Mouse (Mus musculus) kidney, embryonic 15.5 days (tissue): ENCODE results near the gene Exoc6b. TPM values are rescaled to one million over a fixed set of nuclear protein-coding genes. Genes with fewer than 3 reads are reported as not detected.

Experiments
- ATAC-seq: fragments of 200-750 bp; cut with Nextera tagmentation; replicated peaks from 2 replicates; pipeline ENCODE4 v1.8.0; 2017; ENCODE audit warnings: moderate TSS enrichment; ENCODE audit not compliant: low FRiP score
- H3K27ac ChIP-seq: fragments of 300-500 bp; sonication (generic); 2 replicates; pipeline ENCODE4 v1.5.1; 2015; ENCODE audit warnings: mild to moderate bottlenecking, inconsistent platforms
- H3K27me3 ChIP-seq: fragments of 300-500 bp; sonication (generic); 2 replicates; pipeline ENCODE4 v1.6.1; 2015; ENCODE audit warnings: inconsistent platforms
- H3K36me3 ChIP-seq: fragments of 300-500 bp; sonication (generic); 2 replicates; pipeline ENCODE4 v1.6.1; 2015; ENCODE audit warnings: inconsistent platforms
- H3K4me1 ChIP-seq: fragments of 300-500 bp; sonication (generic); 2 replicates; pipeline ENCODE4 v1.6.1; 2015; ENCODE audit warnings: inconsistent platforms
- H3K4me2 ChIP-seq: fragments of 300-500 bp; sonication (generic); 2 replicates; pipeline ENCODE4 v1.6.1; 2015; ENCODE audit warnings: moderate library complexity, mild to moderate bottlenecking, inconsistent platforms
- H3K4me3 ChIP-seq: fragments of 300-500 bp; sonication (generic); replicated peaks from 2 replicates; pipeline ENCODE4 v1.5.1; 2015; ENCODE audit warnings: mild to moderate bottlenecking, inconsistent platforms
- H3K9ac ChIP-seq: fragments of 300-500 bp; sonication (generic); 2 replicates; pipeline ENCODE4 v1.6.1; 2015; ENCODE audit warnings: mild to moderate bottlenecking, inconsistent platforms
- H3K9me3 ChIP-seq: fragments of 300-500 bp; sonication (generic); replicated peaks from 2 replicates; pipeline ENCODE4 v1.6.1; 2016; ENCODE audit warnings: inconsistent platforms
- WGBS: fragments of 180-500 bp; shearing (Covaris S2); methylation state at CpG from one replicate; pipeline ENCODE4 v1.1.7; 2015; ENCODE audit warnings: mixed read lengths; 5-methylcytosine and 5-hydroxymethylcytosine counted together
- polyA plus RNA-seq: library from polyadenylated mRNA; unstranded; fragments of >200 nt; fragmentation: Nextera tagmentation; extraction: Ambion mirVana; gene quantifications from 2 replicates; pipeline ENCODE4 v1.2.1, GENCODE M21; 2015

The Exoc6b gene
- polyA plus RNA-seq, 1 experiment from 2014 or later = 27.7 TPM

GRCm38 (mm10) chr6:85051109-85051508, 18.2 kb downstream of the Exoc6b start:
- no peaks in the 10 kb centered on the region for H3K36me3 ChIP-seq
- H3K9ac ChIP-seq = no peak overlapping the region
- no peak overlapping the region for H3K27ac ChIP-seq
- no peak for ATAC-seq
- no peaks in the 10 kb centered on the region for H3K4me1 ChIP-seq
- no peaks in the 10 kb centered on the region for H3K27me3 ChIP-seq
- H3K9me3 ChIP-seq = no peaks in the 10 kb centered on the region
- H3K4me3 ChIP-seq = no peak overlapping the region
- no peak overlapping the region for H3K4me2 ChIP-seq
- WGBS = 81% methylated on average over 4 of the region's 4 CpGs

- H3K27me3 ChIP-seq = no peaks in the 10 kb centered on the region
- no peak for ATAC-seq
- WGBS = 84% methylated on average over 3 of the region's 3 CpGs
- H3K27ac ChIP-seq = no peak overlapping the region
- H3K9ac ChIP-seq = no peak overlapping the region
- H3K4me3 ChIP-seq = no peak overlapping the region
- H3K4me1 ChIP-seq = no peaks in the 10 kb centered on the region
- no peak overlapping the region for H3K4me2 ChIP-seq
- H3K36me3 ChIP-seq = no peaks in the 10 kb centered on the region
- H3K9me3 ChIP-seq = no peaks in the 10 kb centered on the region
These were observed 22.8 kb downstream of the Exoc6b start for GRCm38 (mm10) chr6:85046531-85046930.

GRCm38 (mm10) chr6:85044621-85045152, 24.6 kb downstream of the Exoc6b start:
- 62% methylated on average over 4 of the region's 4 CpGs for whole genome bisulfite sequencing
- H3K9ac ChIP-seq = no peak overlapping the region
- no peaks in the 10 kb centered on the region for H3K4me1 ChIP-seq
- no peaks in the 10 kb centered on the region for H3K36me3 ChIP-seq
- H3K27ac ChIP-seq = no peak overlapping the region
- H3K27me3 ChIP-seq = no peaks in the 10 kb centered on the region
- H3K9me3 ChIP-seq = no peaks in the 10 kb centered on the region
- no peak for ATAC-seq
- H3K4me3 ChIP-seq = no peak overlapping the region
- no peak overlapping the region for H3K4me2 ChIP-seq

DNA sequence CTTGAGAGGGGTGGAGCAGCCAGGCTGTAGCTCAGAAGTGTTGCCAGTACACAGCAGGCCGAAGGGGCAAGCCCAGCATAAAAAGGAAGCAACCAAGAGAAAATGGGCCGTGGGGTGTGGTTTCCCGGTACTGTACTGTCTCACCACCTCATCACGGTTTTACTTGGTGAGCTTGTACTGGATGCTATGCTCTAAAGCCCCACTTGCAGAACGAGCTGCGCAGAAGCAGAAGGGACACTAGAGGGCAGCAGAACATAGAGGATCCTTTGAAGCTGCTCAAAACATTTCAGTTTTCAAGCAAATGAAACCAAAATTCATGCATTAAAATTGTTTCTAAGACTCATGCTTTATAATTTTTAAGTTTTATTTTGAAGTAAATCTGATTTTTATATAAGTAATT, 31.6 kb downstream of the Exoc6b start:
- H3K27me3 ChIP-seq = no peaks in the 10 kb centered on the region
- no peak for ATAC-seq
- no peak overlapping the region for H3K9ac ChIP-seq
- H3K9me3 ChIP-seq = no peaks in the 10 kb centered on the region
- H3K36me3 ChIP-seq = no peaks in the 10 kb centered on the region
- H3K4me2 ChIP-seq = no peak overlapping the region
- H3K4me3 ChIP-seq = no peak overlapping the region
- H3K27ac ChIP-seq = no peak overlapping the region
- WGBS = 7% methylated on average over 6 of the region's 6 CpGs
- no peaks in the 10 kb centered on the region for H3K4me1 ChIP-seq

DNA sequence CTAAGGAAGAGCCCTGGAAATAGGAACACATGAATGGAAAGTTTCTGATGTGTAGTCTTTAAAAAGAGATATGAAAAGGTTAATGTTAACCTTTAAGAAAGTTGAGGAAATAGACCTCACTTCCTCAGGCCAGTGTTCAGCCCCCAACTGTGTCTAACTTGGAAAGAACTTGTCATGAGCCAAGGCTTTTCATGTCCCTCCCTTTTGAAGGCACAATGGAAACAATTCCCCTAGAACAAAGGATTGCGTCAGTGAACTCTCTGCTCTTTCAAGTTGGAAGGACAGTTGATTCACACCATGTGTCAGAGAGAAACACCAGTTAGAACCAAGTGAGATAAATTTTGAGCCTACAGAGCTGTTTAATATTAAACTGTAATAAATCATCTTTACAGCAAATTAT, 39.6 kb downstream of the Exoc6b start:
- no peak overlapping the region for H3K4me2 ChIP-seq

DNA sequence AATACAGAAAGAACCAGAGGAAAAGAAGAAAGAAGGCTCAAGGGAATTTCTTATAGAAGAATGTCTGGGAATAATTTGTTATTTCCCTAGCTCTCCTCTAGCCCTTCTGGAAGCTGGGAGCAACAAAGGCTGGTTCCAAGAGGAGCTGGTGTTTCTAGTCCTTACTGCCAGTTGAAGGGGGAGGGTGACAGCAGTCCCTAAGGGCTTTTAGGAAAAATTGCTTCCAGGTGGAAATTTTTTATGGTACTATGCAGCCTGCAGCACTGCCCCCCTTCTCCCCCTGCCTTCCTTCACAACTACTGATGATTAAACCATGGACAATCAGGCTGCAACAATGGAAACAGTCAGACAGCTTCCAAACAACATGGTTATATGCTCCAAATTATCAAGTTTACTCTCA, 44.9 kb downstream of the Exoc6b start:
- Histone ChIP-seq H3K27me3 (no peaks in the 10 kb centered on the region), H3K9ac (no peak overlapping the region), H3K4me3 (no peak overlapping the region), H3K4me1 (no peaks in the 10 kb centered on the region), H3K9me3 (no peaks in the 10 kb centered on the region), H3K4me2 (no peak overlapping the region), H3K27ac (no peak overlapping the region), H3K36me3 (no peaks in the 10 kb centered on the region)
- ATAC-seq = no peak

More for the DNA sequence above, 39.6 kb downstream of the Exoc6b start:
- no peak overlapping the region for H3K9ac ChIP-seq
- no peaks in the 10 kb centered on the region for H3K9me3 ChIP-seq
- 63% methylated on average over 1 of the region's 1 CpGs for WGBS
- ATAC-seq = no peak
- no peaks in the 10 kb centered on the region for H3K36me3 ChIP-seq
- no peaks in the 10 kb centered on the region for H3K4me1 ChIP-seq
- no peaks in the 10 kb centered on the region for H3K27me3 ChIP-seq
- H3K4me3 ChIP-seq = no peak overlapping the region
- H3K27ac ChIP-seq = no peak overlapping the region

DNA sequence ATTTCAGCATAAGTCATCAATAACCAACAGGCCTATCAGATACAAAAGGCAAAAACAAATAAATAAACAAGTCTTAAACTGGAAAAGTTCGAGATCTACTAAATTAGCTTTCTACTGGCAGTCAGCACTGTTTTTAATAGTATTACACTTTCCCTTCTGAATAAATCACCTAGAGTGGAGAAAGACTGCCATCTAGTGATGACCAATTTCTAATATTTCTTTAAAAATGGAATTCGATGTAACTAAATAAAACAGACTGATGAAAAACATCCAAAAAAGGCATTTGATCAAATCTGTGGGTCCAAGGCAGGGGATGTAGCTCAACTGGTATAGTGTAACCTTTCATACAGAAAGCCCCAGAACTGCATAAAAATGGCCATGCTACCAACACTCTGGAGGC, 52.3 kb downstream of the Exoc6b start:
- Histone ChIP-seq H3K27me3 (no peaks in the 10 kb centered on the region), H3K27ac (no peak overlapping the region), H3K4me2 (no peak overlapping the region), H3K9me3 (no peaks in the 10 kb centered on the region), H3K4me1 (no peaks in the 10 kb centered on the region), H3K9ac (no peak overlapping the region), H3K4me3 (no peak overlapping the region), H3K36me3 (no peaks in the 10 kb centered on the region)
- no peak for ATAC-seq
- WGBS = 32% methylated on average over 2 of the region's 2 CpGs

- H3K9ac ChIP-seq = no peak overlapping the region
- H3K27me3 ChIP-seq = no peaks in the 10 kb centered on the region
- H3K9me3 ChIP-seq = no peaks in the 10 kb centered on the region
- WGBS = 86% methylated on average over 2 of the region's 2 CpGs
- no peak overlapping the region for H3K4me2 ChIP-seq
- no peaks in the 10 kb centered on the region for H3K36me3 ChIP-seq
- H3K4me1 ChIP-seq = no peaks in the 10 kb centered on the region
- ATAC-seq = no peak
- H3K27ac ChIP-seq = no peak overlapping the region
- H3K4me3 ChIP-seq = no peak overlapping the region
These were observed 55.4 kb downstream of the Exoc6b start for GRCm38 (mm10) chr6:85013906-85014305.

- Histone ChIP-seq H3K9ac (no peak overlapping the region), H3K4me2 (no peak overlapping the region), H3K27me3 (no peaks in the 10 kb centered on the region), H3K4me1 (no peaks in the 10 kb centered on the region), H3K4me3 (no peak overlapping the region), H3K36me3 (no peaks in the 10 kb centered on the region), H3K9me3 (no peaks in the 10 kb centered on the region), H3K27ac (no peak overlapping the region)
- ATAC-seq = no peak
- WGBS = 71% methylated on average over 2 of the region's 2 CpGs
These were observed 58.9 kb downstream of the Exoc6b start for GRCm38 (mm10) chr6:85010397-85010796.

DNA sequence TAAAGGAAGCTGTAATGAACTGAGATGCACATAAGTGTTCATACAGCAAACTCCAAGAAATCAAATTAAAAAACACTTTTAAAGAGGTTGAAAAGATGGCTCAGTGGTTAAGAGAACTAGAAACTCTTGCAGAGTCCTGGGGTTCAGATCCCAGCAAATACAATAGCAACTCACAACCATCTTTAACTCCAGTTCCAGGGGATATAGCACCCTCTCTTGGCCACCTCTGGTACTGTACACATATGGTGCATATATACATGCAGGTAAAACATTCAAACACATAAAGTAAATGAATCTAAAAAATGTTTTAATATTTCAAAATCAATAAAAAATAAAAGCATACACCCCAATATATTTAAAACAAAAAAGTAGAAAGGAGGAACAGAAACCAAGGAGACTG, 73.9 kb downstream of the Exoc6b start:
- H3K36me3 ChIP-seq = 0 out of 2 replicates have a peak, but pooled peaks cover 3% of the 10 kb centered on the region
- no peaks in the 10 kb centered on the region for H3K4me1 ChIP-seq
- no peak overlapping the region for H3K27ac ChIP-seq
- H3K27me3 ChIP-seq = no peaks in the 10 kb centered on the region
- H3K4me3 ChIP-seq = no peak overlapping the region
- no peak overlapping the region for H3K4me2 ChIP-seq
- no peak overlapping the region for H3K9ac ChIP-seq
- H3K9me3 ChIP-seq = no peaks in the 10 kb centered on the region
- ATAC-seq = no peak

- Histone ChIP-seq H3K27ac (no peak overlapping the region), H3K9ac (no peak overlapping the region), H3K9me3 (no peaks in the 10 kb centered on the region), H3K4me1 (0 out of 2 replicates have a peak, but pooled peaks cover 6% of the 10 kb centered on the region), H3K27me3 (no peaks in the 10 kb centered on the region), H3K4me3 (no peak overlapping the region), H3K4me2 (no peak overlapping the region), H3K36me3 (no peaks in the 10 kb centered on the region)
- 45% methylated on average over 3 of the region's 3 CpGs for WGBS
- no peak for ATAC-seq
These were observed 92.7 kb downstream of the Exoc6b start for GRCm38 (mm10) chr6:84976563-84976971.

DNA sequence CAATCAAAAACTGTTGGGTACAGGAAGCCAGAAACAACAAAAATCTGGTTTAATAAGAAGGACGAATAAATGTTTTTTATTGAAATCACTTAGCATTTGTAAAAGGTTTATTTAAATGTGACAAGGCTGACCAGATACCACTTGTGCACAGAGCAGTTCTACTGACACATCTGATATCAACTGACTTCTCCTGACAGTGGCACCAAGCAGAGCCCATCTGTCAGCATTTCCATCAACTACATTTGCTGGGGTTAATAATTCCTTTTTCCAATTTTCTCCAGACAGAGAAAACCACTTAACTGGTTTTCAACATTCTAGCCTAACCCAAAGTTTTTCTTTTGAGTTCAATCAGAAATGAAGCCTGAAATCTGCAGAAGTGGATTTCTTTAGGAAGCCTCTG, 100.8 kb downstream of the Exoc6b start:
- H3K27me3 ChIP-seq = no peaks in the 10 kb centered on the region
- WGBS = 87% methylated on average over 1 of the region's 1 CpGs
- H3K4me3 ChIP-seq = no peak overlapping the region
- no peak for ATAC-seq
- no peaks in the 10 kb centered on the region for H3K9me3 ChIP-seq
- H3K4me1 ChIP-seq = no peaks in the 10 kb centered on the region
- no peaks in the 10 kb centered on the region for H3K36me3 ChIP-seq
- no peak overlapping the region for H3K27ac ChIP-seq
- no peak overlapping the region for H3K9ac ChIP-seq
- no peak overlapping the region for H3K4me2 ChIP-seq

DNA sequence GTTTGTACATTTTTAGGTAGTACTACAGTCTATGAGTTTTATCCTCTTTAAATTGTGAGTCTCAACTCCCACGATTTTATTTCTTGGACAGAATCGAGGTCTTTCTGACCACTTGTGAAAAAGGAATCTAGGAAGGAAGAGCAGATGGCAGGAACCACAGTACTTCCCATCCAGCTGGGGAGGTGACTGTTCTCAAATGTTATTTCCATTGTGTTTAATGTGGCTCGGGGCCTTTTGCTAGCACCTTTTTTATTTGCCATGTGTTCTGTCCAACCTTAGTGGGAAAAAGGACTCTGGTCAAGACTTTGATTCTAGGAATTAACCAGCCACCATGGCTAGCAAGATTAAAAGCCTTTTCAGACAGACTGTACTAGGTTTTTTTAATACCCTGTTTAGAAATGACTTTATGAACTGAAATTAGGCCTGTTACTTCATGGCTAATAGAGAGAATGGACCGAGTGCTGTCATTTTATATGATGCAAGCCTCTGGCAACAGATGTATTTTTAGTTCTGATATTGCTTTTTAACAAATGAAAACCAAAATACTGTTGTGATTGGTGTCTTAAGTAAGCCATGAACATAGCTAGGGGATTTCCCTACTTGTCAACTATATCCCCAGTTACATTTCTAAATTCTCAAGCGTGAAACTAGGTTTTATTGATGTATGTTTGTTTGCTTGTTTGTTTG, 104.4 kb downstream of the Exoc6b start:
- H3K9ac ChIP-seq = no peak overlapping the region
- no peaks in the 10 kb centered on the region for H3K4me1 ChIP-seq
- no peaks in the 10 kb centered on the region for H3K27me3 ChIP-seq
- no peaks in the 10 kb centered on the region for H3K36me3 ChIP-seq
- ATAC-seq = no peak
- H3K4me3 ChIP-seq = no peak overlapping the region
- H3K4me2 ChIP-seq = no peak overlapping the region
- 80% methylated on average over 5 of the region's 5 CpGs for WGBS
- H3K27ac ChIP-seq = no peak overlapping the region
- no peaks in the 10 kb centered on the region for H3K9me3 ChIP-seq
